Mouse (Mus musculus) myocyte (in vitro differentiated cells): Measurements from ENCODE around the gene Swap70. TPM values are rescaled to one million over a fixed set of nuclear protein-coding genes. Genes with fewer than 3 reads are reported as not detected.

Experiments used
- H3K27me3 ChIP-seq: one replicate; pipeline ENCODE4 v1.6.1; 2011; ENCODE audit not compliant: control insufficient read depth, insufficient read depth, insufficient read length
- H3K36me3 ChIP-seq: one replicate; pipeline ENCODE4 v1.6.1; 2011; ENCODE audit not compliant: control insufficient read depth, insufficient read depth
- H3K4me2 ChIP-seq: one replicate; pipeline ENCODE4 v1.6.1; 2011; ENCODE audit warnings: low read depth, control low read depth
- H3K4me3 ChIP-seq: one replicate; pipeline ENCODE4 v1.5.1; 2011; ENCODE audit warnings: mild to moderate bottlenecking, control low read depth, moderate library complexity
- H3K79me2 ChIP-seq: one replicate; pipeline ENCODE4 v1.6.1; 2011; ENCODE audit not compliant: control insufficient read depth, insufficient read depth
- H3ac ChIP-seq: one replicate; pipeline ENCODE4 v1.6.1; 2011; ENCODE audit not compliant: control insufficient read depth, insufficient read length
- CEBPB ChIP-seq: IDR thresholded peaks from 2 replicates; pipeline ENCODE4 v1.6.1; 2011; ENCODE audit warnings: mild to moderate bottlenecking, moderate library complexity; ENCODE audit not compliant: poor library complexity, insufficient read depth, severe bottlenecking
- E2F4 ChIP-seq: IDR thresholded peaks from one replicate; pipeline ENCODE4 v1.6.1; 2011; ENCODE audit warnings: mild to moderate bottlenecking, control low read depth, moderate library complexity; ENCODE audit not compliant: insufficient read depth
- MAX ChIP-seq: IDR thresholded peaks from one replicate; pipeline ENCODE4 v1.6.1; 2011; ENCODE audit warnings: low read depth, mild to moderate bottlenecking, control low read depth
- MYOD1 ChIP-seq, 3 experiments: IDR thresholded peaks; one replicate each; pipeline ENCODE4 v1.6.1; 2011; ENCODE audit warnings: control low read depth in 2 of 3, low read depth in 2 of 3, mild to moderate bottlenecking in 2 of 3, moderate library complexity in 1 of 3; ENCODE audit not compliant: insufficient read length in 2 of 3, control insufficient read depth in 1 of 3
- MYOG ChIP-seq, 3 experiments: IDR thresholded peaks; one replicate each; pipeline ENCODE4 v1.6.1; 2011; ENCODE audit warnings: control low read depth in 2 of 3, low read depth in 2 of 3, mild to moderate bottlenecking in 2 of 3; ENCODE audit not compliant: insufficient read length in 2 of 3, control insufficient read depth in 1 of 3, insufficient read depth in 1 of 3
- POLR2A ChIP-seq: IDR thresholded peaks from one replicate; pipeline ENCODE4 v1.6.1; 2011; ENCODE audit warnings: low read depth, mild to moderate bottlenecking, control low read depth, moderate library complexity; ENCODE audit not compliant: insufficient read length
- POLR2AphosphoS2 ChIP-seq: IDR thresholded peaks from one replicate; pipeline ENCODE4 v1.6.1; 2011; ENCODE audit warnings: low read depth, control low read depth; ENCODE audit not compliant: insufficient read length
- REST ChIP-seq: IDR thresholded peaks from one replicate; pipeline ENCODE4 v1.6.1; 2011; ENCODE audit warnings: mild to moderate bottlenecking, control low read depth, moderate library complexity; ENCODE audit not compliant: insufficient read depth, insufficient read length
- SRF ChIP-seq: IDR thresholded peaks from one replicate; pipeline ENCODE4 v1.6.1; 2011; ENCODE audit warnings: low read depth; ENCODE audit not compliant: control insufficient read depth, insufficient read length
- TCF12 ChIP-seq: IDR thresholded peaks from one replicate; pipeline ENCODE4 v1.6.1; 2011; ENCODE audit warnings: mild to moderate bottlenecking, control low read depth; ENCODE audit not compliant: poor library complexity, insufficient read depth, severe bottlenecking
- TCF3 ChIP-seq: IDR thresholded peaks from one replicate; pipeline ENCODE4 v1.6.1; 2011; ENCODE audit warnings: low read depth, control low read depth; ENCODE audit not compliant: insufficient read length
- USF1 ChIP-seq: IDR thresholded peaks from one replicate; pipeline ENCODE4 v1.6.1; 2011; ENCODE audit warnings: low read depth, mild to moderate bottlenecking, control low read depth, moderate library complexity
- polyA plus RNA-seq: library from polyadenylated mRNA; unstranded; fragments of >200 nt; fragmentation: generic; extraction: Trizol; gene quantifications from one replicate; pipeline ENCODE4 v1.2.1, GENCODE M21; 2012; ENCODE audit warnings: missing spikeins

The Swap70 gene
- polyA plus RNA-seq, 1 experiment, result 11.4 TPM

DNA sequence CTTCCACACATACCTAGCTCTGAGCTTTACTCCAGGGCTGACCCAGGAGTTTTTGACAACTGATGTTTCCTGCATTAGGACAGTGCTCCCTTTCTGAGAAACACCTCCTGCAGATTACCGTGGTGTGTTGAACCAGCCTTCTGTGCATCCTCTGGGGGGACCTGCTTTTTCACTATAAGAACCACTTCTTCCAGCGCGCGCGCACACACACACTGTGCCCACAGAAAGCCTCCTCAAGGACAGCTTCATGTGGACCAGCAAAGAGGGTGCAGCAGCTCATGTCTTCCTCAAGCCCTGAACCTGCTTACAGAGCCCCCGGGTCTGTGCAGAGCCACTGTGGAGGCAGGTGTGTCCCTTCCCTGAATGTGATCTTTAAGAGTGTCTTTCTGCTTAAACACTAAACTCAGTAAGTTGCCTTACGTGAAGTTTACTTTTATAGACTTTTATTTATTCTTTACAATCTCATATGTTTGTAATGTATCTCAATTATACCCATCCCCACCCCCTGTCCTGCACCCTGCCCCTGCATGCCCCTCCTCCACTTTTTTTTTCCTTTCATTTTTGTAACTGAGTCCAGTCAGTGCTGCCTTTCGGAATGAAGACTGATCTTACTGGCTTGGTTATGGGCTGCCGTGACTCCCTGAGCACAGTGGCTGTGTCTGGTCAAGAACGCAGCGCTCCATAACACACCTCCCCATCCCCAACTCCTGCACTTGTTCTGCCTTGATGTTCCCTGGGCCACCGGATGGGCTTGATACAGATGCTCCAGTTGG, 63.8 kb downstream of the Swap70 start:
- no peaks in the 10 kb centered on the region for H3K27me3 ChIP-seq
- H3K79me2 ChIP-seq, result no peaks in the 10 kb centered on the region
- H3K36me3 ChIP-seq, result peaks cover 18% of the 10 kb centered on the region
- no peak overlapping the region for H3ac ChIP-seq
- H3K4me2 ChIP-seq, result no peak overlapping the region
- TF ChIP-seq MYOD1 (IDR thresholded peaks at IDR 0.05; ENCODE audit: control insufficient read depth in 1 of 3, insufficient read length in 2 of 3, low read depth in 2 of 3) (no peak), POLR2AphosphoS2 (no peak), POLR2A (no peak), REST (no peak), SRF (no peak), E2F4 (no peak), MAX (no peak), TCF3 (no peak), MYOG (IDR thresholded peaks at IDR 0.05; ENCODE audit: control insufficient read depth in 1 of 3, insufficient read depth in 1 of 3, insufficient read length in 2 of 3, low read depth in 2 of 3) (no peak), TCF12 (no peak), CEBPB (no peak), USF1 (no peak)
- no peak overlapping the region for H3K4me3 ChIP-seq

DNA sequence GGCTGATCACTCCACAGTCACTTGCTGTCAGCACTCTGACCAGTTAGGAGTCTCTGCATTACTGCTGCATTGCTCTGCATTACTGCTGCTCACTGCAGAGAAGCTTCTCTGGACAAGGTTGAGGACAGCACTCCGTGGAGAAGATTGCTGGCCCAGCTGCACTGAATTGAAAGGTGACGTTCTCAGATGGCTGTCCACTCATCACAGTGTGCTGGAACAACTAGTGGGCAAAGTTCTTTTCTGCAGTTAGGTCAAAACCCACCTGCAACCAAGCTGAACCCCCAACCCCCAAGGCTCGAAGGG, 64.3 kb downstream of the Swap70 start:
- H3K4me2 ChIP-seq, result no peak overlapping the region
- H3K79me2 ChIP-seq, result no peaks in the 10 kb centered on the region
- H3K27me3 ChIP-seq, result no peaks in the 10 kb centered on the region
- peaks cover 12% of the 10 kb centered on the region for H3K36me3 ChIP-seq
- no peak overlapping the region for H3K4me3 ChIP-seq
- H3ac ChIP-seq, result no peak overlapping the region
- TF ChIP-seq E2F4, result no peak
- TF ChIP-seq MYOD1 (IDR thresholded peaks at IDR 0.05; ENCODE audit: control insufficient read depth in 1 of 3, insufficient read length in 2 of 3, low read depth in 2 of 3), result no peak
- TF ChIP-seq TCF12, result no peak
- no peak for TF ChIP-seq CEBPB
- no peak for TF ChIP-seq USF1
- TF ChIP-seq MYOG (IDR thresholded peaks at IDR 0.05; ENCODE audit: control insufficient read depth in 1 of 3, insufficient read depth in 1 of 3, insufficient read length in 2 of 3, low read depth in 2 of 3), result no peak
- TF ChIP-seq MAX, result no peak

DNA sequence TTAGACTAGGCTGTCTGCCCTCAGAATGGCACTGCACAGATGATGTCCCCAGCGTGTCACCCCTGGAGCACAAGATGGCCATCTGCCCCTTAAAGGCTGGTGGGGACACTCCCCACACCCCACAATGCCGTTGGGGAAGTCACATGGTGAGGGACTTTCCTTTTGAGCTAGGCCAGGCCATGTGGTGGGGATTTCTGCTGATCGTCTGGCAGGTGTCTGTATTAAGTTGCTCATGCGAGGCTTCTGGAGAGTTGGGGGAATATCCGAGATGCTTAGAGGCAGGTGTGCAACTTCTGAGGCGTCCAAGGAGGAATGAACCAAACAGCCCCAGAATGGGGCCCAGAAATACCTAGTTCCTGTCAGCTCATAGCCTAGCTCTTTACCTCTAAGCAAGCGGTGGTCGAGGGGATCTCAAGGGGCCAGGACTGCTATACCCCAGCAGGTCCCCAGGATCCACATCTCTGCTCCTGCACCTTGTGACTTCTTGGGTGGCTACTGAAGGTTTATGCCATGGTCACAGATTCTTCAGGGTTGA, 64.8 kb downstream of the Swap70 start:
- Histone ChIP-seq H3K27me3 (no peaks in the 10 kb centered on the region), H3K4me2 (no peak overlapping the region), H3ac (no peak overlapping the region), H3K4me3 (no peak overlapping the region), H3K79me2 (no peaks in the 10 kb centered on the region), H3K36me3 (peaks cover 8% of the 10 kb centered on the region)
- TF ChIP-seq TCF3 (no peak), MYOG (IDR thresholded peaks at IDR 0.05; ENCODE audit: control insufficient read depth in 1 of 3, insufficient read depth in 1 of 3, insufficient read length in 2 of 3, low read depth in 2 of 3) (peak in 1 of 3 experiments; percentile 32)

DNA sequence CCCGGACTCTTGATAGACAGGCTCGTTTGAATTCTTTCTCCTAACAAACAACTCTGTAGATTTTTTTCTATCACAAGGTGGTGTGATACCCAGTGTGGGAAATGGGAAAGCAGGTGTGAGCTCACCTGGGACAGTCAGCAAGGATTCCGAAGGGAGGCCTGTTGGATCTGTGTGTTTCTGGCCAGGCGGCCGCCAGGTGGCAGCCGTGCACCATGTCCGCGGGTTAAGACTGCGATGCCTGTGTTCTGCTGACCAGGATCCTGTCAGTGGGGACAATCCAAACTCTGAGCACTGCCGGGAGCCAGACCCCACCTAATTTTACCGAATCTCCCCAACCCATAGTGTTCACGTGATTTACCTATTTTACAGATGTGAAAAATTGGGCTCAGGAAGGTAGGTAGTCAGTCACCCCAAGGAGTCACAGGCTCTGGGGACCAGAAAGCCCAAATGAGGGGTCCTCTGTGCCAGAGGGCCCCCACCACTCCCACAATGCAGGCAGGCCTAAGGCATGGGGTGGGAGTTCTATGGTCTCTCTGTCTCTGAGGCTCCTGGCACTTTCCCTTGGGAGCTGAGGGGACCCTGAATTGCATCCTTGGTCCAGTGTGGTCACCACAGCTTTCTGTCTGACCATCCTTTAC, 65.4 kb downstream of the Swap70 start:
- no peak for TF ChIP-seq MAX
- no peak for TF ChIP-seq POLR2A
- TF ChIP-seq TCF3, result no peak
- TF ChIP-seq E2F4, result no peak
- TF ChIP-seq TCF12, result no peak
- TF ChIP-seq SRF, result no peak
- TF ChIP-seq POLR2AphosphoS2, result peak; percentile 68
- peak in 1 of 3 experiments; percentile 17 for TF ChIP-seq MYOG (IDR thresholded peaks at IDR 0.05; ENCODE audit: control insufficient read depth in 1 of 3, insufficient read depth in 1 of 3, insufficient read length in 2 of 3, low read depth in 2 of 3)
- TF ChIP-seq USF1, result no peak
- TF ChIP-seq REST, result no peak
- H3K4me3 ChIP-seq, result no peak overlapping the region
- peaks cover 7% of the 10 kb centered on the region for H3K36me3 ChIP-seq
- no peak overlapping the region for H3ac ChIP-seq
- no peaks in the 10 kb centered on the region for H3K27me3 ChIP-seq
- no peaks in the 10 kb centered on the region for H3K79me2 ChIP-seq
- H3K4me2 ChIP-seq, result peak overlapping the region; percentile 69

DNA sequence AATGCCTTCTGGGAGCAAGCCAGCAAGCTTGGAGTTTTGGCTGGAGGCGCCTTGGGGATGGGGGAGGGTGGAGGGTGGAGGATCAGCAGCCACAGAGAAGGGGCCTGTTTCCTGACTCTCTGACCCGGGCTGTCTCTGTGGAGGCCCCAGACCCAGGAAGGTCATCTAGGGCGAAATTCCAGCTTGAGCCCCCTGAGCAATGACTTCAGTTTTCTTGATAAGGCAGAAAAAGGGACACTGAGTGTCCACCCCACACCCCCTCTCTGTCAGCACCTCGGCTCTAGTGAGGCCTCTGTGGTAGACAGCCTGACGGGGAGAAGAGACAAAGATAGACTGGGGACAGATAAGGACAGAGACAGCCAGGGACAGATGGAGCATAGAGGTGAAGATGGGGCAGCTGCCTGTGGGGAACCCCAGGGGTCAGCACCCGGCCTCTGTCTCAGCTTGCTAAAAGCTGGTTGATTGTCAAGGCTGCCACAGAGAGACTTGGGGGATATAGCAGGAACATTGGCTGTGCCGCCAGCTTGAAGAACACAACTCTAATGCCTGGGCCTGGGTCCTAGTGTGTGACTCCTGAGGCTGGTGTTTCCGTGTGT, 66.1 kb downstream of the Swap70 start:
- peaks cover under 1% of the 10 kb centered on the region for H3K36me3 ChIP-seq
- H3K4me3 ChIP-seq, result no peak overlapping the region
- H3K79me2 ChIP-seq, result no peaks in the 10 kb centered on the region
- peak overlapping the region; percentile 72 for H3K4me2 ChIP-seq
- TF ChIP-seq MYOD1 (IDR thresholded peaks at IDR 0.05; ENCODE audit: control insufficient read depth in 1 of 3, insufficient read length in 2 of 3, low read depth in 2 of 3) (peak; percentile 66 to 93 (median 79)), USF1 (no peak), SRF (peak; percentile 9), MYOG (IDR thresholded peaks at IDR 0.05; ENCODE audit: control insufficient read depth in 1 of 3, insufficient read depth in 1 of 3, insufficient read length in 2 of 3, low read depth in 2 of 3) (peak; percentile 38 to 80 (median 53)), TCF12 (peak; percentile 47), MAX (no peak)
- no peaks in the 10 kb centered on the region for H3K27me3 ChIP-seq
- H3ac ChIP-seq, result no peak overlapping the region
